Mouse (Mus musculus) layer of hippocampus, adult 2 months (tissue): ENCODE measurements at regions not wholly inside any gene's neighbourhood (a gene's known extent, or its start where the extent isn't known, plus 50 kb on each side); places are given as distances from the start of the nearest gene placed in this dataset.
A peak's percentile ranks its signal among the peaks of the same experiment; 100 is the strongest.
"Not testable (repeated sequence)": the region's sequence is repeated elsewhere in the genome, so short reads cannot be mapped to it uniquely, and the experiment has no call there.

Experiments
- DNase-seq, 2 experiments: peaks; one replicate each; pipeline ENCODE4 v3.0.0; 2022; ENCODE audit warnings: low spot score in 2 of 2
- H3K27ac ChIP-seq: fragments of 200-600 bp; 2 replicates; pipeline ENCODE4 v1.8.1; 2022
- H3K4me3 ChIP-seq: fragments of 200-600 bp; 2 replicates; pipeline ENCODE4 v1.8.1; 2022; ENCODE audit warnings: mild to moderate bottlenecking
- CTCF ChIP-seq: fragments of 200-600 bp; conservative IDR thresholded peaks from 2 replicates; pipeline ENCODE4 v1.8.1; 2022; ENCODE audit warnings: antibody characterized with exemption, mild to moderate bottlenecking, moderate library complexity

DNA sequence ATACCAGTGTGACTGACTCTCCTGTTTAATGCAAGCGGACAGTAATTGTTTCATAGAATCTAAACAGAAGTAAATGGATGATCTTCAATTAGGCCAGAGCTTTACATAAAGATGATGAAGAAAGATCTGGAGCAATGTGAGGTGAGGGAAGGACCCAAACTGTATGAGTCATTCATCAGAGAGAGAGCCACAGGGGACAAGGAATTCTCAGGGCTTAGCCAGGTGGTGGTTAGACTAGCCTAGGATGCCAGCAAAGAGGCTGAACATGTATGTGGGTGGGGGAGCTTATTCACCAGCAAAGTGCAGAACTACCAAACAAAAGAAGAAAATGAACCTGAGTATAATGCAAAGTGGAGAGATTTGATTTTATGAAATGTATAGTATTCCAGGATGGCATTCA is 134.8 kb upstream of the Fam84a start:
- Histone ChIP-seq H3K4me3 (no peak overlapping the region), H3K27ac (no peak overlapping the region)
- DNase-seq = no peak
- TF ChIP-seq CTCF = no peak

- H3K4me3 ChIP-seq = no peak overlapping the region
- no peak overlapping the region for H3K27ac ChIP-seq
- TF ChIP-seq CTCF = no peak
- DNase-seq = no peak
Measured at GRCm38 (mm10) chr12:14285870-14286535, 134.1 kb upstream of the Fam84a start.

GRCm38 (mm10) chr12:14283106-14283692 is 131.3 kb upstream of the Fam84a start:
- H3K4me3 ChIP-seq = no peak overlapping the region
- TF ChIP-seq CTCF = no peak
- H3K27ac ChIP-seq = peak overlapping the region; percentile 57; the same call in 1 of the 2 replicates
- peak; percentile 7 to 26 for DNase-seq

- no peak overlapping the region for H3K27ac ChIP-seq
- DNase-seq = no peak
- TF ChIP-seq CTCF = no peak
- no peak overlapping the region for H3K4me3 ChIP-seq
Measured at GRCm38 (mm10) chr12:14275265-14275664, 123.4 kb upstream of the Fam84a start.

GRCm38 (mm10) chr12:14274796-14275195 is 122.9 kb upstream of the Fam84a start:
- DNase-seq = no peak
- no peak for TF ChIP-seq CTCF
- no peak overlapping the region for H3K27ac ChIP-seq
- no peak overlapping the region for H3K4me3 ChIP-seq

- no peak for DNase-seq
- H3K4me3 ChIP-seq = no peak overlapping the region
- no peak overlapping the region for H3K27ac ChIP-seq
- TF ChIP-seq CTCF = no peak
Measured at GRCm38 (mm10) chr12:14271216-14271615, 119.4 kb upstream of the Fam84a start.

GRCm38 (mm10) chr12:14261102-14261501 is 109.2 kb upstream of the Fam84a start:
- H3K4me3 ChIP-seq = no peak overlapping the region
- no peak overlapping the region for H3K27ac ChIP-seq
- TF ChIP-seq CTCF = no peak
- DNase-seq = no peak

DNA sequence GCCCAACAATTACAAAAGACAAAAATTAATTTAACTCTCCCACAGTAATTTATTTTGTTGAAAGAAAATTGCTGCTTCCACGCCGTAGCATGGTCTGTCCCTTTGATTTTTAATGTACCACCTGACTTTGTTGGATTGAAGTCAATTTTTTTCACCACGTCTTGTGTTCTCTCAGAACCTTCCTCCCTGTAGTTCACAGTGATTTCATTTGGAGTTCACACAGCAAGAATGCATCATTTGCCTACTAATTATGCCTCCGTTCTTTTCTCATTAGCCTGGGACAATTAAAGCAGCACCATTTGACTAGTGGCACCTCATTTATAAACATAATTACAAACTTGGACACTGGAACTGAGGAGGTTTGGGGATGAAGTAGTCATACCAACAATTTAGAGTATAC is 108.4 kb upstream of the Fam84a start:
- DNase-seq = no peak
- TF ChIP-seq CTCF = no peak
- no peak overlapping the region for H3K4me3 ChIP-seq
- H3K27ac ChIP-seq = no peak overlapping the region

DNA sequence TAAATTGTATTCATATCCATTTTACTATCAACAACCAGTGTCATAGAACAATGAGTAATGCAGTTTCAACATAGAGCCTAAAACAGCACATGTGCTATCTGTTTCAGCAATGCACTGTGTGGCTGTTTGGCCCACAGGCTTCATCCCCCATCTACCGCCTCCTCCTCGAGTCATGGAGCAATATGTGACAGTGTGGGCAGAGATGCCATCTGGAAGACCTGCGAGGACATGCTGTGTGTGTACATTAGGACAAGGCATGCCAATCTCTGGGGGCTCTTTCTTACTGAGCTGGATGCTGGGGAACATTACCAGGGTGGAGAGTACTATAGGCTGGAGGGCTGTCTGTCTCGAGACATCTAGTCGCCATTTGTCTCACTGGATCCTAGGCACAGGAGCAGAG is 101.5 kb upstream of the Fam84a start:
- no peak overlapping the region for H3K4me3 ChIP-seq
- peak; percentile 72 to 74 for DNase-seq
- H3K27ac ChIP-seq = peak overlapping the region; percentile 68; the same call in 1 of the 2 replicates
- TF ChIP-seq CTCF = no peak

GRCm38 (mm10) chr12:14250124-14250523 is 98.3 kb upstream of the Fam84a start:
- Histone ChIP-seq H3K4me3 (no peak overlapping the region), H3K27ac (no peak overlapping the region)
- TF ChIP-seq CTCF = no peak
- DNase-seq = no peak

GRCm38 (mm10) chr12:14242720-14243119 is 90.9 kb upstream of the Fam84a start:
- DNase-seq, H3K4me3 ChIP-seq, H3K27ac ChIP-seq: not testable (repeated sequence)

DNA sequence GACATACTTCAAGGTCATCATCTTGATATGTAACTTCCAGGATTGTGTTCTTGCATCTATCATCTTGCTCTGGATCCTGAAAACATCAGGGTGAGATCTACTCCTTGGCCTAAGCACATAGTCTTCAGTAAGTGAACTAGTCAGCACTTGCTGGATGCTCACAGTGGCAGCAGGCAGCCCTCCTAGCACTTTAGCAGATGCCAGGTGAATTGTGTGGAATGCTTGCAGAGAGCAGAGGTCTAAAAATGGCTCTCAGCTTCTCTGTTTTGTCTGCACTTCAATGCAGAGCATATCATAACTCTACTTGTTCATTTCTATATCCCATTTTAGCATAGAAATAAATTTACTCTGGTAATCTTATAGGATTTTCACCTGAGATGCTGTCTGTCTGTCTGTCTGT is 85.8 kb upstream of the Fam84a start:
- TF ChIP-seq CTCF = no peak
- H3K4me3 ChIP-seq = no peak overlapping the region
- no peak for DNase-seq
- no peak overlapping the region for H3K27ac ChIP-seq

DNA sequence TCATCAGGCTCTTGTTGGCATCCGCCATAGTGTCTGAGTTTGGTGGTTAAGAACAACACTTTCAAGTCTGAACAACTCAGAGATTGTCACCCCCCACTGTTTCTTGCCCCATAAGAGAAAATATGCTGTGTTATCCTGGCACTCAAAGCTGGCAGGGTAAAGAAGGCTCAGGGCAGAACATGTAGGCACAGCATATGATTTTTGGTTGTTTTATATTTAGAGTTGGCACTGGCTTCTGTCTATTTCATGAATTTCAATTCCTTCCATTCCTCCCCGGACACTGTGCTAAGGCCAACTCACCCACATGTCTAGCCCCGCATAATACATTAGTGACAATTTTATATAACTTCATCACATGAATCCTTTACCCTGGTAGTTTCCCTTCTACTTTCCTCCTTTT is 83.5 kb upstream of the Fam84a start:
- no peak for TF ChIP-seq CTCF
- H3K27ac ChIP-seq = no peak overlapping the region
- H3K4me3 ChIP-seq = no peak overlapping the region
- no peak for DNase-seq

GRCm38 (mm10) chr12:14212618-14213017 is 60.8 kb upstream of the Fam84a start:
- H3K4me3 ChIP-seq = no peak overlapping the region
- no peak for DNase-seq
- H3K27ac ChIP-seq = no peak overlapping the region
- TF ChIP-seq CTCF = no peak
